27 mouse cellular contexts compared by ENCODE assay signal in genomic region chr10:78428070-78428469, GRCm38 (mm10).
"Had no signal": no experiment of that assay in that cellular context is flagged by ENCODE, and none has a peak within 500 bp of the region (broad histone marks: within the 10 kb centered on the region; RNA-seq: fewer than 3 reads in every experiment).

No protein-coding gene starts in this region.

- H3K9me3 ChIP-seq: heart, embryonic 13.5 days; heart, embryonic 15.5 days; intestine, embryonic 15.5 days; limb, embryonic 10.5 days; limb, embryonic 12.5 days; liver, embryonic 13.5 days; liver, embryonic 15.5 days had no signal

- H3K4me3 ChIP-seq: gastrocnemius, adult 2 months; heart, embryonic 13.5 days; heart, embryonic 15.5 days; intestine, embryonic 15.5 days; layer of hippocampus, adult 2 months; left cerebral cortex, adult 2 months; limb, embryonic 10.5 days; limb, embryonic 12.5 days; liver, embryonic 13.5 days; liver, embryonic 15.5 days had no signal

- DNase-seq: gastrocnemius, adult 2 months; gastrocnemius, postnatal 10 days; gastrocnemius, postnatal 25 days; heart, adult 18-20 months; heart, postnatal 14 days; heart, postnatal 36 days; kidney, adult 18-20 months; kidney, adult 8-10 months; kidney, postnatal 10 days; kidney, postnatal 25 days; kidney, postnatal 4 days; liver; liver, embryonic 13.5 days had no signal

- H3K27ac ChIP-seq: gastrocnemius, adult 2 months; heart, embryonic 13.5 days; heart, embryonic 15.5 days; hindbrain, embryonic 14.5 days; intestine, embryonic 15.5 days; layer of hippocampus, adult 2 months; left cerebral cortex, adult 2 months; limb, embryonic 10.5 days; limb, embryonic 12.5 days; liver, embryonic 13.5 days; liver, embryonic 15.5 days had no signal

- H3K4me2 ChIP-seq: heart, embryonic 11.5 days; heart, embryonic 13.5 days; heart, embryonic 15.5 days; hindbrain, embryonic 14.5 days; intestine, embryonic 15.5 days; limb, embryonic 12.5 days; liver, embryonic 11.5 days; liver, embryonic 13.5 days; liver, embryonic 15.5 days had no signal

- H3K27me3 ChIP-seq: heart, embryonic 13.5 days; heart, embryonic 15.5 days; intestine, embryonic 15.5 days; liver, embryonic 15.5 days had no signal

- H3K9ac ChIP-seq: heart, embryonic 13.5 days; heart, embryonic 15.5 days; hindbrain, embryonic 14.5 days; intestine, embryonic 15.5 days; limb, embryonic 12.5 days; liver, embryonic 13.5 days; liver, embryonic 15.5 days had no signal

- ATAC-seq: hindbrain, embryonic 16.5 days; inflammation-experienced regulatory T-cells, adult 6 months; intestine, embryonic 15.5 days; intestine, postnatal 0 days had no signal
